Mouse (Mus musculus): ENCODE results near the gene Gm3238. TPM values are rescaled to one million over a fixed set of nuclear protein-coding genes. Genes with fewer than 3 reads are reported as not detected.
"Not testable (repeated sequence)": the region's sequence is repeated elsewhere in the genome, so short reads cannot be mapped to it uniquely, and the experiment has no call there.

Gm3238 gene
- polyA plus RNA-seq (2015; fragmentation: Nextera tagmentation; extraction: Ambion mirVana): not detected in 2 replicates

GRCm38 (mm10) chr10:77771225-77771624 lies at the start of gene Gm3238:
TSS of gene Gm3238 (minus strand) at chr10:77771325.
- not testable (repeated sequence) for H3K36me3 ChIP-seq (ENCODE audit: control insufficient read depth, insufficient read depth); ATAC-seq (replicated peaks; ENCODE audit: extremely low read depth, insufficient read depth, low FRiP score); H3K27me3 ChIP-seq (ENCODE audit: control insufficient read depth, insufficient read depth, low read length); H3K4me1 ChIP-seq (ENCODE audit: control insufficient read depth, insufficient read depth, low read length); H3K4me3 ChIP-seq (ENCODE audit: low read length); H3K4me2 ChIP-seq (ENCODE audit: low read depth, low read length); H3K9ac ChIP-seq (ENCODE audit: low read length); H3K27ac ChIP-seq (ENCODE audit: low read length); H3K9me3 ChIP-seq (replicated peaks; ENCODE audit: control insufficient read depth, low read length)
- no CpG with 5 or more reads among the region's 1 CpGs for WGBS

GRCm38 (mm10) chr10:77819203-77819602 lies 48.1 kb upstream of the Gm3238 start:
- H3K4me1 ChIP-seq (ENCODE audit: control insufficient read depth, insufficient read depth, low read length): no peaks in the 10 kb centered on the region
- no peak overlapping the region for H3K9ac ChIP-seq (ENCODE audit: low read length)
- no peaks in the 10 kb centered on the region for H3K27me3 ChIP-seq (ENCODE audit: control insufficient read depth, insufficient read depth, low read length)
- no peak overlapping the region for H3K27ac ChIP-seq (ENCODE audit: low read length)
- no peaks in the 10 kb centered on the region for H3K36me3 ChIP-seq (ENCODE audit: control insufficient read depth, insufficient read depth)
- 42% methylated on average over 4 of the region's 4 CpGs for WGBS
- no peak for ATAC-seq (replicated peaks; ENCODE audit: extremely low read depth, insufficient read depth, low FRiP score)
- H3K4me3 ChIP-seq (ENCODE audit: low read length): no peak overlapping the region
- H3K9me3 ChIP-seq (replicated peaks; ENCODE audit: control insufficient read depth, low read length): no peaks in the 10 kb centered on the region; the same call in 1 of the 2 replicates
- no peak overlapping the region for H3K4me2 ChIP-seq (ENCODE audit: low read depth, low read length)

- H3K27ac ChIP-seq (ENCODE audit: low read length): no peak overlapping the region
- H3K4me1 ChIP-seq (ENCODE audit: control insufficient read depth, insufficient read depth, low read length): no peaks in the 10 kb centered on the region
- WGBS: 93% methylated on average over 4 of the region's 4 CpGs
- H3K9ac ChIP-seq (ENCODE audit: low read length): no peak overlapping the region
- no peaks in the 10 kb centered on the region for H3K27me3 ChIP-seq (ENCODE audit: control insufficient read depth, insufficient read depth, low read length)
- no peaks in the 10 kb centered on the region for H3K36me3 ChIP-seq (ENCODE audit: control insufficient read depth, insufficient read depth)
- ATAC-seq (replicated peaks; ENCODE audit: extremely low read depth, insufficient read depth, low FRiP score): no peak
- H3K4me2 ChIP-seq (ENCODE audit: low read depth, low read length): no peak overlapping the region
- H3K4me3 ChIP-seq (ENCODE audit: low read length): no peak overlapping the region
- no peaks in the 10 kb centered on the region; the same call in 1 of the 2 replicates for H3K9me3 ChIP-seq (replicated peaks; ENCODE audit: control insufficient read depth, low read length)
Measured at GRCm38 (mm10) chr10:77818523-77818922, 47.4 kb upstream of the Gm3238 start.

GRCm38 (mm10) chr10:77815514-77815913 lies 44.4 kb upstream of the Gm3238 start:
- WGBS: 25% methylated on average over 5 of the region's 5 CpGs
- no peaks in the 10 kb centered on the region for H3K36me3 ChIP-seq (ENCODE audit: control insufficient read depth, insufficient read depth)
- no peak overlapping the region for H3K27ac ChIP-seq (ENCODE audit: low read length)
- no peak overlapping the region for H3K9ac ChIP-seq (ENCODE audit: low read length)
- no peaks in the 10 kb centered on the region for H3K27me3 ChIP-seq (ENCODE audit: control insufficient read depth, insufficient read depth, low read length)
- ATAC-seq (replicated peaks; ENCODE audit: extremely low read depth, insufficient read depth, low FRiP score): no peak
- H3K4me1 ChIP-seq (ENCODE audit: control insufficient read depth, insufficient read depth, low read length): no peaks in the 10 kb centered on the region
- H3K9me3 ChIP-seq (replicated peaks; ENCODE audit: control insufficient read depth, low read length): no peaks in the 10 kb centered on the region; the same call in 1 of the 2 replicates
- H3K4me3 ChIP-seq (ENCODE audit: low read length): no peak overlapping the region
- no peak overlapping the region for H3K4me2 ChIP-seq (ENCODE audit: low read depth, low read length)

- Histone ChIP-seq H3K27ac (ENCODE audit: low read length) (no peak within 1 kb of the TSS), H3K4me1 (ENCODE audit: control insufficient read depth, insufficient read depth, low read length) (no peaks in the 10 kb centered on the region), H3K36me3 (ENCODE audit: control insufficient read depth, insufficient read depth) (no peaks in the 10 kb centered on the region), H3K4me3 (ENCODE audit: low read length) (no peak within 1 kb of the TSS), H3K9me3 (replicated peaks; ENCODE audit: control insufficient read depth, low read length) (peaks cover 5% of the 10 kb centered on the region), H3K9ac (ENCODE audit: low read length) (no peak within 1 kb of the TSS), H3K4me2 (ENCODE audit: low read depth, low read length) (no peak within 1 kb of the TSS), H3K27me3 (ENCODE audit: control insufficient read depth, insufficient read depth, low read length) (no peaks in the 10 kb centered on the region)
- 44% methylated on average over 4 of the region's 4 CpGs for WGBS
- no peak for ATAC-seq (replicated peaks; ENCODE audit: extremely low read depth, insufficient read depth, low FRiP score)
Measured at GRCm38 (mm10) chr10:77814382-77814781, 43.3 kb upstream of the Gm3238 start, which contains the start of gene Gm2696. TSS of gene Gm2696 (plus strand) at chr10:77814682.

- Histone ChIP-seq H3K4me1 (ENCODE audit: control insufficient read depth, insufficient read depth, low read length) (no peaks in the 10 kb centered on the region), H3K9ac (ENCODE audit: low read length) (no peak within 1 kb of the TSS), H3K36me3 (ENCODE audit: control insufficient read depth, insufficient read depth) (no peaks in the 10 kb centered on the region), H3K4me3 (ENCODE audit: low read length) (no peak within 1 kb of the TSS), H3K27me3 (ENCODE audit: control insufficient read depth, insufficient read depth, low read length) (no peaks in the 10 kb centered on the region), H3K27ac (ENCODE audit: low read length) (no peak within 1 kb of the TSS), H3K9me3 (replicated peaks; ENCODE audit: control insufficient read depth, low read length) (peaks cover 8% of the 10 kb centered on the region), H3K4me2 (ENCODE audit: low read depth, low read length) (no peak within 1 kb of the TSS)
- ATAC-seq (replicated peaks; ENCODE audit: extremely low read depth, insufficient read depth, low FRiP score): no peak
- 76% methylated on average over 5 of the region's 5 CpGs for WGBS
Measured at GRCm38 (mm10) chr10:77811743-77812142, 40.6 kb upstream of the Gm3238 start, which contains the start of gene Gm9507. TSS of gene Gm9507 (minus strand) at chr10:77811843.

GRCm38 (mm10) chr10:77804095-77804494 lies 33.0 kb upstream of the Gm3238 start:
- no peak overlapping the region for H3K27ac ChIP-seq (ENCODE audit: low read length)
- 0 out of 2 replicates have a peak, but pooled peaks cover 2% of the 10 kb centered on the region for H3K9me3 ChIP-seq (replicated peaks; ENCODE audit: control insufficient read depth, low read length)
- H3K4me3 ChIP-seq (ENCODE audit: low read length): no peak overlapping the region
- no peaks in the 10 kb centered on the region for H3K36me3 ChIP-seq (ENCODE audit: control insufficient read depth, insufficient read depth)
- no peak for ATAC-seq (replicated peaks; ENCODE audit: extremely low read depth, insufficient read depth, low FRiP score)
- H3K27me3 ChIP-seq (ENCODE audit: control insufficient read depth, insufficient read depth, low read length): no peaks in the 10 kb centered on the region
- 59% methylated on average over 3 of the region's 3 CpGs for WGBS
- H3K9ac ChIP-seq (ENCODE audit: low read length): no peak overlapping the region
- no peak overlapping the region for H3K4me2 ChIP-seq (ENCODE audit: low read depth, low read length)
- H3K4me1 ChIP-seq (ENCODE audit: control insufficient read depth, insufficient read depth, low read length): no peaks in the 10 kb centered on the region

GRCm38 (mm10) chr10:77798921-77799508 lies 27.9 kb upstream of the Gm3238 start, which contains the start of gene Gm19668:
TSS of gene Gm19668 (minus strand) at chr10:77799133.
- peak within 1 kb of the TSS; percentile 17 for H3K27ac ChIP-seq (ENCODE audit: low read length)
- no peak for ATAC-seq (replicated peaks; ENCODE audit: extremely low read depth, insufficient read depth, low FRiP score)
- 65% methylated on average over 8 of the region's 8 CpGs for WGBS

GRCm38 (mm10) chr10:77798164-77798920 lies 27.2 kb upstream of the Gm3238 start:
- peak overlapping the region; percentile 17 for H3K27ac ChIP-seq (ENCODE audit: low read length)
- not testable (repeated sequence) for H3K4me2 ChIP-seq (ENCODE audit: low read depth, low read length); H3K36me3 ChIP-seq (ENCODE audit: control insufficient read depth, insufficient read depth); H3K4me1 ChIP-seq (ENCODE audit: control insufficient read depth, insufficient read depth, low read length); H3K9ac ChIP-seq (ENCODE audit: low read length); H3K4me3 ChIP-seq (ENCODE audit: low read length); H3K27me3 ChIP-seq (ENCODE audit: control insufficient read depth, insufficient read depth, low read length); H3K9me3 ChIP-seq (replicated peaks; ENCODE audit: control insufficient read depth, low read length); ATAC-seq (replicated peaks; ENCODE audit: extremely low read depth, insufficient read depth, low FRiP score)
- 30% methylated on average over 3 of the region's 3 CpGs for WGBS

More at GRCm38 (mm10) chr10:77798921-77799508, 27.9 kb upstream of the Gm3238 start, which contains the start of gene Gm19668:
- Histone ChIP-seq H3K4me3 (ENCODE audit: low read length) (no peak within 1 kb of the TSS), H3K36me3 (ENCODE audit: control insufficient read depth, insufficient read depth) (no peaks in the 10 kb centered on the region), H3K4me2 (ENCODE audit: low read depth, low read length) (no peak within 1 kb of the TSS), H3K9me3 (replicated peaks; ENCODE audit: control insufficient read depth, low read length) (no peaks in the 10 kb centered on the region), H3K27me3 (ENCODE audit: control insufficient read depth, insufficient read depth, low read length) (no peaks in the 10 kb centered on the region), H3K4me1 (ENCODE audit: control insufficient read depth, insufficient read depth, low read length) (peaks cover 6% of the 10 kb centered on the region), H3K9ac (ENCODE audit: low read length) (no peak within 1 kb of the TSS)
